Mouse (Mus musculus): Measurements from ENCODE around the gene Pdzrn4. TPM values are rescaled to one million over a fixed set of nuclear protein-coding genes. Genes with fewer than 3 reads are reported as not detected.

Gene Pdzrn4
- total RNA-seq, 1 experiment = not detected

DNA sequence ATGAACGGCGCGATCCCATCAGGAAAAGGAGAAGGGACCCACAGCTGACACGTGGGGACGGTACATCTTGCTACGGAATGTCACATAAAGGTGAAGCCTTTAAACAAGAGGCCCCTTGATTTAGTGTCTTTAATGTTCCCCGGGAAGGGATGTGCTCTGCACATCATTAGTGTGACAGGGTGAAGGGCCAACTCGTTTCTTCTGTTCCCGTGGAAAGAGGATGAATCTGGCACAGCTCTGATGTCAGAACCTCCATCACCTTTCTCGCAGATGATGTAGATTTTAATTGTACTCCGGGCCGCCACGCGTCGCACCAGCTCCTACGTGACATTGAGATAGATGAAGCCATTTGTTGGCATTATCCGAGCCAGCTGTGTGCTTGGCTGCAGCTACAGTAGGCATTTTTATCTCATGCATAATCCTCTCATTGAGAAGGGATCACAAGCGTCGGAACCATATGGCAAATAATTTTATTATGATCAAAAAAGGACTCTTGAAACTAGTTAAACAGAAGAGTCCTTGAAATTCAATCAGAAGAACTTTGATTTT lies 124.1 kb downstream of the Pdzrn4 start:
- no peak for DNase-seq (ENCODE audit: low read depth, low spot score)
- H3K9ac ChIP-seq (ENCODE audit: insufficient read depth, low read depth, low read length, poor library complexity, severe bottlenecking) = no peak overlapping the region
- peaks cover 0 to 3% of the 10 kb centered on the region in 2 experiments; a peak in 1 of 4 replicates for H3K4me1 ChIP-seq (ENCODE audit: control insufficient read depth in 2 of 2, insufficient read depth in 2 of 2, low read length in 2 of 2, poor library complexity in 1 of 2)
- H3K36me3 ChIP-seq (ENCODE audit: control insufficient read depth, insufficient read depth, low read length, poor library complexity, severe bottlenecking) = no peaks in the 10 kb centered on the region
- H3K27ac ChIP-seq (ENCODE audit: insufficient read depth, low read depth, low read length, poor library complexity, severe bottlenecking) = no peak overlapping the region
- in situ Hi-C loops (cut with MboI; ENCODE audit: low sequenced_read_pairs in 2 of 2, unreplicated experiment in 2 of 2) = no loop called here
- H3K9me3 ChIP-seq (ENCODE audit: control insufficient read depth, insufficient read depth, low read depth, low read length) = no peaks in the 10 kb centered on the region
- TF ChIP-seq MAFK (IDR thresholded peaks at IDR 0.05; ENCODE audit: insufficient read depth, low read depth, low read length) = no peak
- TF ChIP-seq ZNF384 (IDR thresholded peaks at IDR 0.05; ENCODE audit: low read depth, low read length) = no peak
- no peak for TF ChIP-seq HCFC1 (IDR thresholded peaks at IDR 0.05; ENCODE audit: borderline replicate concordance, insufficient read depth, low read length)
- H3K4me3 ChIP-seq (ENCODE audit: insufficient read depth in 1 of 2, low read depth in 1 of 2, low read length in 2 of 2, poor library complexity in 1 of 2, severe bottlenecking in 1 of 2) = no peak overlapping the region

DNA sequence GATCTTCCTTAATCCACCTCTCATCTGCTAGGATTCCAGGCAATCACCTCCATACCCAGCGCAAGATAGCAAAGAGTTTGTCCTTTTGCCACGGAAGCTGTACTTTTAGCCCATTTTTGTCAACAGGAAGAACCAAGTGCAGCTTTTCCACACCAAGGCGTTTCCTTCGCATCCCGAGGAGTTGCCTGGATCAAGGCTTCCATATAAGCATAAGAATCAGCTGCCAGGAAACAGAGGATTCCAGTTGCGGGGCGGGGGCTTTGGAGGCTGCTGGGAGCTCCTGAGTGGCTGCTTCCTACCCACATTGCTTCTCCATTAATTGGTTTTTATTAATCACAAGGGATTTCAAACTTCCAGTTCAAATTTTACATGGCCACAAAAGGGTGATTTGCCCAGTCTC lies 125.0 kb downstream of the Pdzrn4 start:
- H3K27ac ChIP-seq (ENCODE audit: insufficient read depth, low read depth, low read length, poor library complexity, severe bottlenecking) = no peak overlapping the region; the same call in 1 of the 2 replicates
- no peaks in the 10 kb centered on the region for H3K36me3 ChIP-seq (ENCODE audit: control insufficient read depth, insufficient read depth, low read length, poor library complexity, severe bottlenecking)
- in situ Hi-C loops (cut with MboI; ENCODE audit: low sequenced_read_pairs in 2 of 2, unreplicated experiment in 2 of 2) = no loop called here
- no peaks in the 10 kb centered on the region for H3K9me3 ChIP-seq (ENCODE audit: control insufficient read depth, insufficient read depth, low read depth, low read length)
- H3K4me3 ChIP-seq (ENCODE audit: insufficient read depth in 1 of 2, low read depth in 1 of 2, low read length in 2 of 2, poor library complexity in 1 of 2, severe bottlenecking in 1 of 2) = no peak overlapping the region
- H3K9ac ChIP-seq (ENCODE audit: insufficient read depth, low read depth, low read length, poor library complexity, severe bottlenecking) = no peak overlapping the region
- peaks cover 0 to 3% of the 10 kb centered on the region in 2 experiments; a peak in 1 of 4 replicates for H3K4me1 ChIP-seq (ENCODE audit: control insufficient read depth in 2 of 2, insufficient read depth in 2 of 2, low read length in 2 of 2, poor library complexity in 1 of 2)
- peak; percentile 37 for DNase-seq (ENCODE audit: low read depth, low spot score)
- TF ChIP-seq CHD2 (IDR thresholded peaks at IDR 0.05; ENCODE audit: low read depth, low read length) (no peak), MAFK (IDR thresholded peaks at IDR 0.05; ENCODE audit: insufficient read depth, low read depth, low read length) (no peak)

- Histone ChIP-seq H3K36me3 (ENCODE audit: control insufficient read depth, insufficient read depth, low read length, poor library complexity, severe bottlenecking) (no peaks in the 10 kb centered on the region), H3K4me3 (ENCODE audit: insufficient read depth in 1 of 2, low read depth in 1 of 2, low read length in 2 of 2, poor library complexity in 1 of 2, severe bottlenecking in 1 of 2) (no peak overlapping the region), H3K27ac (ENCODE audit: insufficient read depth, low read depth, low read length, poor library complexity, severe bottlenecking) (no peak overlapping the region), H3K9ac (ENCODE audit: insufficient read depth, low read depth, low read length, poor library complexity, severe bottlenecking) (no peak overlapping the region), H3K9me3 (ENCODE audit: control insufficient read depth, insufficient read depth, low read depth, low read length) (no peaks in the 10 kb centered on the region), H3K4me1 (ENCODE audit: control insufficient read depth in 2 of 2, insufficient read depth in 2 of 2, low read length in 2 of 2, poor library complexity in 1 of 2) (peaks cover 0 to 3% of the 10 kb centered on the region in 2 experiments; a peak in 1 of 4 replicates)
- in situ Hi-C loops (cut with MboI; ENCODE audit: low sequenced_read_pairs in 2 of 2, unreplicated experiment in 2 of 2) = no loop called here
- TF ChIP-seq HCFC1 (IDR thresholded peaks at IDR 0.05; ENCODE audit: borderline replicate concordance, insufficient read depth, low read length) (no peak), MAFK (IDR thresholded peaks at IDR 0.05; ENCODE audit: insufficient read depth, low read depth, low read length) (no peak), CHD2 (IDR thresholded peaks at IDR 0.05; ENCODE audit: low read depth, low read length) (no peak), ZNF384 (IDR thresholded peaks at IDR 0.05; ENCODE audit: low read depth, low read length) (no peak), ZC3H11A (IDR thresholded peaks at IDR 0.05; ENCODE audit: borderline replicate concordance, low read depth, low read length) (no peak)
- no peak for DNase-seq (ENCODE audit: low read depth, low spot score)
Measured at GRCm38 (mm10) chr15:92524917-92525316, 128.2 kb downstream of the Pdzrn4 start.

DNA sequence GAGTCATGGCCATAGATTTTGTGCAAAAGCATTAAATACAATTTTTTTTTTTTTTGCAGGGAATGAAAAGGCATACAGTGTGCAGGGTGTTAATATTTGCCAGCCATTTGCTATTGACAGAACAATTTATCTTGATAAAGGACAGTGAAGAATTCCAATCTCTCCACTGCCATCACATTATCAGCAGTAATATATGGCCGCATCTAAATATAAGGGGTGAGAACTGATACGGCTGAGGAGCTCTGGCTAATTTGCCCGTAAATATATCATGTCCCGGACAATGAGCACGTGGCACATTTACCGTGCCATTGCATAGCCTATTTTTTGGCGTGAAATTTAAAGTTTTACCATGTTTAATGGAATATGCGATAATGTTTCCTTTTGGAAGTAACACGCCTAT lies 128.7 kb downstream of the Pdzrn4 start:
- no peak for DNase-seq (ENCODE audit: low read depth, low spot score)
- H3K27ac ChIP-seq (ENCODE audit: insufficient read depth, low read depth, low read length, poor library complexity, severe bottlenecking) = no peak overlapping the region
- no peak overlapping the region for H3K4me3 ChIP-seq (ENCODE audit: insufficient read depth in 1 of 2, low read depth in 1 of 2, low read length in 2 of 2, poor library complexity in 1 of 2, severe bottlenecking in 1 of 2)
- no peaks in the 10 kb centered on the region for H3K9me3 ChIP-seq (ENCODE audit: control insufficient read depth, insufficient read depth, low read depth, low read length)
- H3K4me1 ChIP-seq (ENCODE audit: control insufficient read depth in 2 of 2, insufficient read depth in 2 of 2, low read length in 2 of 2, poor library complexity in 1 of 2) = peaks cover 0 to 3% of the 10 kb centered on the region in 2 experiments; a peak in 1 of 4 replicates
- TF ChIP-seq ZC3H11A (IDR thresholded peaks at IDR 0.05; ENCODE audit: borderline replicate concordance, low read depth, low read length) = no peak
- no peak for TF ChIP-seq CHD2 (IDR thresholded peaks at IDR 0.05; ENCODE audit: low read depth, low read length)
- no peak for TF ChIP-seq ZNF384 (IDR thresholded peaks at IDR 0.05; ENCODE audit: low read depth, low read length)
- TF ChIP-seq HCFC1 (IDR thresholded peaks at IDR 0.05; ENCODE audit: borderline replicate concordance, insufficient read depth, low read length) = no peak
- TF ChIP-seq MAFK (IDR thresholded peaks at IDR 0.05; ENCODE audit: insufficient read depth, low read depth, low read length) = no peak
- in situ Hi-C loops (cut with MboI; ENCODE audit: low sequenced_read_pairs in 2 of 2, unreplicated experiment in 2 of 2) = no loop called here
- H3K9ac ChIP-seq (ENCODE audit: insufficient read depth, low read depth, low read length, poor library complexity, severe bottlenecking) = no peak overlapping the region
- H3K36me3 ChIP-seq (ENCODE audit: control insufficient read depth, insufficient read depth, low read length, poor library complexity, severe bottlenecking) = no peaks in the 10 kb centered on the region

- Histone ChIP-seq H3K27ac (ENCODE audit: insufficient read depth, low read depth, low read length, poor library complexity, severe bottlenecking) (no peak overlapping the region), H3K4me3 (ENCODE audit: insufficient read depth in 1 of 2, low read depth in 1 of 2, low read length in 2 of 2, poor library complexity in 1 of 2, severe bottlenecking in 1 of 2) (no peak overlapping the region), H3K36me3 (ENCODE audit: control insufficient read depth, insufficient read depth, low read length, poor library complexity, severe bottlenecking) (no peaks in the 10 kb centered on the region), H3K4me1 (ENCODE audit: control insufficient read depth in 2 of 2, insufficient read depth in 2 of 2, low read length in 2 of 2, poor library complexity in 1 of 2) (no peaks in the 10 kb centered on the region), H3K9me3 (ENCODE audit: control insufficient read depth, insufficient read depth, low read depth, low read length) (no peaks in the 10 kb centered on the region), H3K9ac (ENCODE audit: insufficient read depth, low read depth, low read length, poor library complexity, severe bottlenecking) (no peak overlapping the region)
- TF ChIP-seq MAFK (IDR thresholded peaks at IDR 0.05; ENCODE audit: insufficient read depth, low read depth, low read length) (no peak), ZNF384 (IDR thresholded peaks at IDR 0.05; ENCODE audit: low read depth, low read length) (no peak), CHD2 (IDR thresholded peaks at IDR 0.05; ENCODE audit: low read depth, low read length) (no peak)
- in situ Hi-C loops (cut with MboI; ENCODE audit: low sequenced_read_pairs in 2 of 2, unreplicated experiment in 2 of 2) = no loop called here
- peak; percentile 72 for DNase-seq (ENCODE audit: low read depth, low spot score)
Measured at GRCm38 (mm10) chr15:92526731-92527130, 130.1 kb downstream of the Pdzrn4 start.

All from ES-E14 (cell line).